Mouse (Mus musculus): Measurements from ENCODE around the gene Fam222b.
"Not testable (repeated sequence)": the region's sequence is repeated elsewhere in the genome, so short reads cannot be mapped to it uniquely, and the experiment has no call there.

Fam222b gene

GRCm38 (mm10) chr11:78094504-78095143, at the start of gene Fam222b:
Gene Fam222b (plus strand): TSS chr11:78094660.
- DNase-seq (ENCODE audit: low read depth, low spot score) = peak; percentile 93

GRCm38 (mm10) chr11:78044758-78045251, 49.7 kb upstream of the Fam222b start:
- DNase-seq (ENCODE audit: low read depth, low spot score) = no peak

- not testable (repeated sequence) for DNase-seq (ENCODE audit: low read depth, low spot score)
Observed at GRCm38 (mm10) chr11:78048637-78049036, 45.8 kb upstream of the Fam222b start.

- DNase-seq (ENCODE audit: low read depth, low spot score) = no peak
Observed at GRCm38 (mm10) chr11:78053078-78053477, 41.4 kb upstream of the Fam222b start.

GRCm38 (mm10) chr11:78056946-78057345, 37.5 kb upstream of the Fam222b start:
- DNase-seq (ENCODE audit: low read depth, low spot score) = no peak

- peak; percentile 68 for DNase-seq (ENCODE audit: low read depth, low spot score)
Observed at GRCm38 (mm10) chr11:78059833-78060757, 34.4 kb upstream of the Fam222b start.

- no peak for DNase-seq (ENCODE audit: low read depth, low spot score)
Observed at GRCm38 (mm10) chr11:78062563-78062962, 31.9 kb upstream of the Fam222b start.

- no peak for DNase-seq (ENCODE audit: low read depth, low spot score)
Observed at GRCm38 (mm10) chr11:78065906-78066305, 28.6 kb upstream of the Fam222b start.

- no peak for DNase-seq (ENCODE audit: low read depth, low spot score)
Observed at GRCm38 (mm10) chr11:78066641-78067040, 27.8 kb upstream of the Fam222b start.

GRCm38 (mm10) chr11:78067566-78067965, 26.9 kb upstream of the Fam222b start:
- DNase-seq (ENCODE audit: low read depth, low spot score) = no peak

- DNase-seq (ENCODE audit: low read depth, low spot score) = no peak
Observed at GRCm38 (mm10) chr11:78069130-78069529, 25.3 kb upstream of the Fam222b start.

GRCm38 (mm10) chr11:78069646-78070045, 24.8 kb upstream of the Fam222b start:
- DNase-seq (ENCODE audit: low read depth, low spot score) = no peak

- no peak for DNase-seq (ENCODE audit: low read depth, low spot score)
Observed at GRCm38 (mm10) chr11:78071938-78072337, 22.5 kb upstream of the Fam222b start.

GRCm38 (mm10) chr11:78072425-78073130, 21.9 kb upstream of the Fam222b start:
- DNase-seq (ENCODE audit: low read depth, low spot score) = no peak

- DNase-seq (ENCODE audit: low read depth, low spot score) = no peak
Observed at GRCm38 (mm10) chr11:78073577-78074276, 20.7 kb upstream of the Fam222b start.

GRCm38 (mm10) chr11:78074277-78074652, 20.2 kb upstream of the Fam222b start:
- DNase-seq (ENCODE audit: low read depth, low spot score) = no peak

GRCm38 (mm10) chr11:78074666-78075065, 19.8 kb upstream of the Fam222b start:
- no peak for DNase-seq (ENCODE audit: low read depth, low spot score)

GRCm38 (mm10) chr11:78079961-78080921, 14.2 kb upstream of the Fam222b start, which contains the start of gene Eral1:
Gene Eral1 (minus strand): TSS chr11:78080383.
- peak; percentile 84 for DNase-seq (ENCODE audit: low read depth, low spot score)

GRCm38 (mm10) chr11:78083595-78083994, 10.9 kb upstream of the Fam222b start:
- DNase-seq (ENCODE audit: low read depth, low spot score) = no peak

GRCm38 (mm10) chr11:78086925-78087479, 7.5 kb upstream of the Fam222b start:
- no peak for DNase-seq (ENCODE audit: low read depth, low spot score)
